Mouse (Mus musculus) testis, adult 2 months (tissue): ENCODE measurements around the gene Gm48552.

Experiments used
- CTCF ChIP-seq: fragments of 200-500 bp; IDR thresholded peaks from 2 replicates; pipeline ENCODE4 v1.5.1; 2012; ENCODE audit warnings: low read depth, mild to moderate bottlenecking, inconsistent platforms, low read length, moderate library complexity; ENCODE audit not compliant: control insufficient read depth, insufficient read depth, insufficient replicate concordance
- POLR2A ChIP-seq: fragments of 200-500 bp; IDR thresholded peaks from 2 replicates; pipeline ENCODE4 v1.6.1; 2012; ENCODE audit warnings: low read depth, mild to moderate bottlenecking, inconsistent platforms, low read length, moderate library complexity; ENCODE audit not compliant: control insufficient read depth

GRCm38 (mm10) chr10:81356991-81357844 lies 31.6 kb upstream of the Gm48552 start, which contains the start of gene Mfsd12:
- TF ChIP-seq POLR2A (peak; percentile 57; the same call in 1 of the 2 replicates), CTCF (no peak)
